Mouse (Mus musculus): ENCODE results near the gene Cep83. TPM values are rescaled to one million over a fixed set of nuclear protein-coding genes. Genes with fewer than 3 reads are reported as not detected.

The Cep83 gene
- polyA plus RNA-seq, 2 experiments: 21.4 to 27.6 TPM

DNA sequence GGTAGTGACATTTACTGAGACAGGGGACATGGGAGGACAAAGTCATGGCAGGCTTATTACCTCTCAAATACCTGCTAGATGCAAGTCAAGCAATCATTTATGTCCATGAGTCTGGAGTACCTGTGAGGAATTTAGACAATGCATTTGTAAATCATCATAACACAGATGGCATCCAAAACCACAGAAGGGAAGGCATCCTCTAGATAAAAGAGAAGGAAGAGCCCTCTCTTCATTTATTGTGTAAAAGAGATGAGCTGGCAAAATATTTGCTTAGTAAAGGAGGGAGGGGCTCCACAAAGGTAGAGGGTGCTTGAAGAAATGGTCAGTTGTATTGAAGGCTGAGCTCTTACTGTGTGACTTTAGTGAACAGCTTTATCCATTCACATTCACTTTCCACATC, 20.3 kb upstream of the Cep83 start:
- no peak for ATAC-seq (ENCODE audit: low FRiP score, low read depth)
- no peak overlapping the region for H3K27ac ChIP-seq (replicated peaks; ENCODE audit: low read depth, low read length)
- no peaks in the 10 kb centered on the region for H3K9me3 ChIP-seq (ENCODE audit: control insufficient read depth, low read length)
- no peak overlapping the region for H3K9ac ChIP-seq (ENCODE audit: low read depth, low read length, severe bottlenecking)
- H3K4me3 ChIP-seq (replicated peaks; ENCODE audit: low read length): no peak overlapping the region
- no peaks in the 10 kb centered on the region for H3K36me3 ChIP-seq (ENCODE audit: control insufficient read depth, insufficient read depth, low read length)
- TF ChIP-seq POLR2A (IDR thresholded peaks at IDR 0.05; ENCODE audit: borderline replicate concordance, extremely low read depth, insufficient read depth, insufficient read length): no peak
- H3K4me2 ChIP-seq (replicated peaks; ENCODE audit: low read depth, low read length, severe bottlenecking): no peak overlapping the region
- H3K27me3 ChIP-seq (ENCODE audit: control insufficient read depth, insufficient read depth, low read length): no peaks in the 10 kb centered on the region
- no peak for DNase-seq (ENCODE audit: low spot score)
- no peaks in the 10 kb centered on the region for H3K4me1 ChIP-seq (ENCODE audit: control insufficient read depth, insufficient read depth, low read length)

DNA sequence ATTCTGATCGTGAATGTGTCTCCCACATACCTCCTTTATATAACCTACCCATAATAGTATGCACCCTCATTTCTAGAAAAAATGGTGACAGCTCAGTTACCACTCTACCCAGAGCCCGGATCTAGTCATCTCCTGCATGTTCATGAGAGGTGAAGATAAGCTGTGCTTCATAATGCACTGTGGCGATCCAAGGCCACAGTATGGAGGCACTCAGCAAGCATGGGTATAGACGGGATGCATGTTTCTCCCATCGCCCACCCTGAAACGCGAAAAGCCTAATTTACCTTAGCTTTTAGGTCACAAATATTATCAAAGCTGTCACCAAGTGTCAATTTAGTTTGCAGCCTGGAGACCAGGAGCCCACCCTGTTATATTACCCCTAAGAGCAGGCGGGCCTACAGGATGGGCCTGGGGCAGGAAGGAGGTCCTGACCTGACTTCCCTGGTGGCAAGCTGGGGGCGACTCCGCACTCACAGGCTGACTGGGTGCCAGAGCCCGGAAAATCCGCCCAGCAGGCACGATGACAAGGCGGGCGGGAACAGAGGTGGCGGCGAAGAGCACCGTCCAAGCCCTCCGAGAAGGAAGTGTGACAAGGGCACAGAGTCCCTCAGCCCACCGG, 544 bp upstream of the Cep83 start:
- Histone ChIP-seq H3K36me3 (ENCODE audit: control insufficient read depth, insufficient read depth, low read length) (no peaks in the 10 kb centered on the region), H3K9ac (ENCODE audit: low read depth, low read length, severe bottlenecking) (peak overlapping the region; percentile 97), H3K4me1 (ENCODE audit: control insufficient read depth, insufficient read depth, low read length) (peaks cover 3% of the 10 kb centered on the region), H3K4me2 (replicated peaks; ENCODE audit: low read depth, low read length, severe bottlenecking) (peak overlapping the region; percentile 77), H3K27me3 (ENCODE audit: control insufficient read depth, insufficient read depth, low read length) (no peaks in the 10 kb centered on the region), H3K9me3 (ENCODE audit: control insufficient read depth, low read length) (no peaks in the 10 kb centered on the region), H3K4me3 (replicated peaks; ENCODE audit: low read length) (peak overlapping the region; percentile 91), H3K27ac (replicated peaks; ENCODE audit: low read depth, low read length) (peak overlapping the region; percentile 92)
- no peak for DNase-seq (ENCODE audit: low spot score)
- TF ChIP-seq POLR2A (IDR thresholded peaks at IDR 0.05; ENCODE audit: borderline replicate concordance, extremely low read depth, insufficient read depth, insufficient read length): no peak
- peak; percentile 41 for ATAC-seq (ENCODE audit: low FRiP score, low read depth)
- WGBS: 3% methylated on average over 19 of the region's 20 CpGs

DNA sequence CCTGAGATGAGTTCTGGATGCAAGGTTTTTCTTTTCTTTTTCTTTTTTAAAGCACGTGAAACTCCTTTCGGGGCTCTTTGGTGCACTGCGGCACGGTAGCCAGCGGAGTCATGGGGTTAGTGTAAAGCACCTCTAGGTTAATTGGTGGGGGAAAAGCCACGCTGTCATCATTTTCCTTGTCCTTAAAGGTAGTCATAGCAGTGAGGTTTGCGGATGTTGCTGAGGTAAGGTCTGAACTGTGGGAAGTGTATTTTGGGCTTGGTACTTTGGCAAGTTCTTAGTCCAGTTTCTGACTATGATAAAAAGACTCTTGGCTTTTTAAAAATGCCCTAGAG, 689 bp downstream of the Cep83 start:
- peaks cover 3% of the 10 kb centered on the region for H3K4me1 ChIP-seq (ENCODE audit: control insufficient read depth, insufficient read depth, low read length)
- no peaks in the 10 kb centered on the region for H3K36me3 ChIP-seq (ENCODE audit: control insufficient read depth, insufficient read depth, low read length)
- H3K27ac ChIP-seq (replicated peaks; ENCODE audit: low read depth, low read length): peak overlapping the region; percentile 92
- no peak for ATAC-seq (ENCODE audit: low FRiP score, low read depth)
- H3K27me3 ChIP-seq (ENCODE audit: control insufficient read depth, insufficient read depth, low read length): no peaks in the 10 kb centered on the region
- H3K4me3 ChIP-seq (replicated peaks; ENCODE audit: low read length): peak overlapping the region; percentile 91
- WGBS: 2% methylated on average over 7 of the region's 7 CpGs
- H3K9ac ChIP-seq (ENCODE audit: low read depth, low read length, severe bottlenecking): peak overlapping the region; percentile 97
- no peaks in the 10 kb centered on the region for H3K9me3 ChIP-seq (ENCODE audit: control insufficient read depth, low read length)
- TF ChIP-seq POLR2A (IDR thresholded peaks at IDR 0.05; ENCODE audit: borderline replicate concordance, extremely low read depth, insufficient read depth, insufficient read length): no peak
- H3K4me2 ChIP-seq (replicated peaks; ENCODE audit: low read depth, low read length, severe bottlenecking): peak overlapping the region; percentile 77
- peak; percentile 14 for DNase-seq (ENCODE audit: low spot score)

DNA sequence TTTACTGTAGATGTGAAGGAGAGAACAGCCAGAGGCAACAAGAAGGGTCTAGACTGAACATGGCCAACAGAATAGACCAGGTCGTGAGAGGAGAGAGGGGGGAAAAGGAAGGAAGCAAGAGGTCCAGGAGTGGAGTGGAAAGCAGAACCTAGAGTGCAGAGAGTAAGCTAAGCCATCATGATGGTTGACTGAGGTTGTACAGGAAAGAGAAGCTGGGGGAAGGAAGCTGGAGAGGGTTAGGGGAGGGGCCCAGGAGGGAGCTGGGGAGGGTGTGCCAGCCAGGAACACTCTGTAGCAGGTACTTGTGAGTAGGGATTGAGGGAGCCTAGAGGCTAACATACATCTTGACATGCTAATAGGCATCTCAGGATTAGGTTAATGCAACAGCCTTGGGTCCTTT, 1.9 kb downstream of the Cep83 start:
- H3K9me3 ChIP-seq (ENCODE audit: control insufficient read depth, low read length): no peaks in the 10 kb centered on the region
- no peak overlapping the region for H3K27ac ChIP-seq (replicated peaks; ENCODE audit: low read depth, low read length)
- peaks cover 3% of the 10 kb centered on the region for H3K4me1 ChIP-seq (ENCODE audit: control insufficient read depth, insufficient read depth, low read length)
- no peak for TF ChIP-seq POLR2A (IDR thresholded peaks at IDR 0.05; ENCODE audit: borderline replicate concordance, extremely low read depth, insufficient read depth, insufficient read length)
- no peaks in the 10 kb centered on the region for H3K36me3 ChIP-seq (ENCODE audit: control insufficient read depth, insufficient read depth, low read length)
- H3K9ac ChIP-seq (ENCODE audit: low read depth, low read length, severe bottlenecking): no peak overlapping the region
- ATAC-seq (ENCODE audit: low FRiP score, low read depth): no peak
- H3K4me3 ChIP-seq (replicated peaks; ENCODE audit: low read length): no peak overlapping the region
- H3K27me3 ChIP-seq (ENCODE audit: control insufficient read depth, insufficient read depth, low read length): no peaks in the 10 kb centered on the region
- DNase-seq (ENCODE audit: low spot score): no peak
- WGBS: 67% methylated on average over 1 of the region's 1 CpGs
- 0 out of 2 replicates have a peak overlapping the region, but pooled peaks have one; percentile 19 for H3K4me2 ChIP-seq (replicated peaks; ENCODE audit: low read depth, low read length, severe bottlenecking)

DNA sequence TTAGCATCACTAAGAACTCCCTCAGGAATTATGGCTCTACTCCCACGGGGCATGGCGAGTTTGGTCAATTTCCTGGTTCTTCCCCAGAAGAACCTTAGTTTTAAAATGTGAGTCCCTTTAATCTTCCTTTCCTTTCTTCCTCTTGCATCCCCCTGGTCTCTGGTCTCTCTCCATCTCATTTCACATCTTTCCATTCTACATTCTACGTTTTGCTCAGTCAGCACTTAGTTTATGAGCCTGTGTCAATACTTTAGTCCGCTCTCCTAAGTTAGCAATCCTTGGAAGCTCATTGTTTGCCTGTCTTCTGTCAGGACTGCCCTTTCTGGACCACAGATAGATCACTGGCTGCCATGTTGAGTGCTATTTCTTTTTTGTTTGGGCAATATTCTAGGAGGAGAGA, 3.7 kb downstream of the Cep83 start:
- H3K9ac ChIP-seq (ENCODE audit: low read depth, low read length, severe bottlenecking): no peak overlapping the region
- ATAC-seq (ENCODE audit: low FRiP score, low read depth) (no peak), DNase-seq (ENCODE audit: low spot score) (no peak)
- TF ChIP-seq POLR2A (IDR thresholded peaks at IDR 0.05; ENCODE audit: borderline replicate concordance, extremely low read depth, insufficient read depth, insufficient read length): no peak
- H3K36me3 ChIP-seq (ENCODE audit: control insufficient read depth, insufficient read depth, low read length): no peaks in the 10 kb centered on the region
- no peaks in the 10 kb centered on the region for H3K27me3 ChIP-seq (ENCODE audit: control insufficient read depth, insufficient read depth, low read length)
- H3K27ac ChIP-seq (replicated peaks; ENCODE audit: low read depth, low read length): no peak overlapping the region
- no peak overlapping the region for H3K4me2 ChIP-seq (replicated peaks; ENCODE audit: low read depth, low read length, severe bottlenecking)
- H3K4me3 ChIP-seq (replicated peaks; ENCODE audit: low read length): no peak overlapping the region
- WGBS: 92% methylated on average over 4 of the region's 4 CpGs
- peaks cover 3% of the 10 kb centered on the region for H3K4me1 ChIP-seq (ENCODE audit: control insufficient read depth, insufficient read depth, low read length)
- no peaks in the 10 kb centered on the region for H3K9me3 ChIP-seq (ENCODE audit: control insufficient read depth, low read length)

All from limb, embryonic 14.5 days (tissue).